Mouse (Mus musculus) midbrain, postnatal 0 days (tissue): ENCODE measurements around the gene Leng8. TPM values are rescaled to one million over a fixed set of nuclear protein-coding genes. Genes with fewer than 3 reads are reported as not detected.

ENCODE experiments used
- ATAC-seq: fragments of 200-750 bp; cut with Nextera tagmentation; 2 replicates; pipeline ENCODE4 v1.8.0; 2017; ENCODE audit warnings: moderate number of reproducible peaks, mild to moderate bottlenecking, moderate TSS enrichment, moderate library complexity; ENCODE audit not compliant: low FRiP score
- DNase-seq: peaks from one replicate; pipeline ENCODE4 v3.0.0-alpha.2; 2015; ENCODE audit warnings: low spot score
- H3K27ac ChIP-seq: fragments of 300-500 bp; sonication (generic); 2 replicates; pipeline ENCODE4 v1.5.1; 2014; ENCODE audit warnings: low read depth, mild to moderate bottlenecking, low read length, mixed read lengths
- H3K27me3 ChIP-seq: fragments of 300-500 bp; sonication (generic); 2 replicates; pipeline ENCODE4 v1.6.1; 2014; ENCODE audit warnings: low read length, control low read depth, mixed read lengths; ENCODE audit not compliant: insufficient read depth
- H3K36me3 ChIP-seq: fragments of 300-500 bp; sonication (generic); 2 replicates; pipeline ENCODE4 v1.6.1; 2014; ENCODE audit warnings: low read length, control low read depth, mixed read lengths; ENCODE audit not compliant: insufficient read depth
- H3K4me1 ChIP-seq: fragments of 300-500 bp; sonication (generic); 2 replicates; pipeline ENCODE4 v1.6.1; 2014; ENCODE audit warnings: mild to moderate bottlenecking, control low read depth, antibody characterized with exemption, low read length, mixed read lengths; ENCODE audit not compliant: insufficient read depth
- H3K4me2 ChIP-seq: fragments of 300-500 bp; sonication (generic); 2 replicates; pipeline ENCODE4 v1.6.1; 2014; ENCODE audit warnings: low read depth, mild to moderate bottlenecking, low read length, mixed read lengths; ENCODE audit not compliant: poor library complexity, severe bottlenecking
- H3K4me3 ChIP-seq: fragments of 300-500 bp; sonication (generic); 2 replicates; pipeline ENCODE4 v1.5.1; 2014; ENCODE audit warnings: low read depth, mild to moderate bottlenecking, low read length, moderate library complexity
- H3K9ac ChIP-seq: fragments of 300-500 bp; sonication (generic); replicated peaks from 2 replicates; pipeline ENCODE4 v1.6.1; 2014; ENCODE audit warnings: mild to moderate bottlenecking, low read length, moderate library complexity, mixed read lengths; ENCODE audit not compliant: poor library complexity, severe bottlenecking
- H3K9me3 ChIP-seq: fragments of 300-500 bp; sonication (generic); 2 replicates; pipeline ENCODE4 v1.6.1; 2016; ENCODE audit warnings: low read length, control low read depth
- CTCF ChIP-seq: IDR thresholded peaks from 2 replicates; pipeline ENCODE4 v1.5.1; 2016; ENCODE audit warnings: antibody characterized with exemption, mild to moderate bottlenecking
- WGBS: fragments of 180-500 bp; shearing (Covaris S2); extraction: QIAGEN DNeasy Blood & Tissue Kit; methylation state at CpG from one replicate; pipeline ENCODE4 v1.1.7; 2014; 5-methylcytosine and 5-hydroxymethylcytosine counted together
- polyA plus RNA-seq: library from polyadenylated mRNA; unstranded; fragments of >200 nt; fragmentation: Nextera tagmentation; extraction: Ambion mirVana; gene quantifications from 2 replicates; pipeline ENCODE4 v1.2.1, GENCODE M21; 2015
- total RNA-seq: library from RNA; depleted of rRNA; stranded (reverse); fragments of >200 nt; gene quantifications from 2 replicates; pipeline ENCODE4 v1.2.3, GENCODE M21; 2014; rRNA removed

Leng8 gene
- total RNA-seq (176 and 253 TPM in 2 replicates), polyA plus RNA-seq (52.7 and 64.1 TPM in 2 replicates)

DNA sequence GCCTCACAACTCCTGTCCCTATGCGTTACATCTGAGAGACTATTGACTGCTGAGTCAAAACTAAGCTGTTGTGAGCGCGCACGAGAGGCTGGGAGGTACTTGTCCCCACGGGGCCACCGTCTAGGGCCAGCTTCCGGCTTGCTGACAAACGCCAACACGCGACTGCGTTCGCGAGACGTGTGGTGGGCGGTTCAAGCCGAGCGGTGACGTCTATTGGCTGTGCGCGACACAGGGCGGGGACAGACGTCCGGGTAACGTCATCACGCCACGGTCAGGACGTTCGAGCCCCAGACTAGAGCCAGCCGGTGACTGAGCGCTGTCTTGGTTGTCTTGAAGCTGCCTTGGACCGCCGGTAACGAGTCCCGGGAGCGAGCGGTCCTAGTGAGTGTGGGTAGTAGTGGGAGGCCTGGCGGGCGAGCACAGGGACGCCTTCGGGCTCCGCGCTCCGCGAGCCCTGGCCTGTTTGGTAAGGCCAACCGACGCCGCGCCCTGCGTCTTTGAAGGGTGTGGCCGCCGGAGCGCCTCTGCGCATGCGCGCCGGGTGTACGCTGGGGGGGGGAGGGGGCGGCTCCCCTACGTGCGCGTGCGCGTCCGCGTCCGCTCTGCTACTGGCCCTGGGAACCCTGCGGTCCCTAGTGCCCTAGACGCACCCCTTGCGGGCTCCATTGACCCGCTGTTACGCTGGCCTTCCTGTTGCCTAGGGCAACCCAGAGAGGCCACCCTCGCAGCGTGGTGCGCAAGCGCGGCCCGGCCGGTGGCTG is at the start of gene Leng8:
Gene Leng8, plus strand, starts transcription at position 269 of the 761 bp plus-strand sequence.
- ATAC-seq (peak; percentile 99), DNase-seq (peak; percentile 99)
- H3K9me3 ChIP-seq = no peaks in the 10 kb centered on the region
- H3K4me2 ChIP-seq = peak within 1 kb of the TSS; percentile 89
- H3K4me1 ChIP-seq = peaks cover 6% of the 10 kb centered on the region; the same call in 1 of the 2 replicates
- H3K27ac ChIP-seq = peak within 1 kb of the TSS; percentile 98
- under 1% methylated on average over 57 of the region's 78 CpGs for WGBS
- H3K9ac ChIP-seq = peak within 1 kb of the TSS; percentile 83
- H3K27me3 ChIP-seq = no peaks in the 10 kb centered on the region
- peaks cover 45% of the 10 kb centered on the region for H3K36me3 ChIP-seq
- TF ChIP-seq CTCF = no peak; the same call in 1 of the 2 replicates
- H3K4me3 ChIP-seq = peak within 1 kb of the TSS; percentile 79

- no peaks in the 10 kb centered on the region for H3K27me3 ChIP-seq
- H3K4me2 ChIP-seq = no peak overlapping the region
- no peak overlapping the region for H3K9ac ChIP-seq
- H3K4me3 ChIP-seq = no peak overlapping the region
- no peaks in the 10 kb centered on the region for H3K36me3 ChIP-seq
- TF ChIP-seq CTCF = no peak
- no peaks in the 10 kb centered on the region for H3K4me1 ChIP-seq
- DNase-seq = no peak
- no peaks in the 10 kb centered on the region for H3K9me3 ChIP-seq
- no peak overlapping the region for H3K27ac ChIP-seq
- no peak for ATAC-seq
- WGBS = 86% methylated on average over 4 of the region's 4 CpGs
Measured at GRCm38 (mm10) chr7:4087238-4087895, 49.5 kb upstream of the Leng8 start.

GRCm38 (mm10) chr7:4087896-4088480 is 48.9 kb upstream of the Leng8 start:
- H3K4me3 ChIP-seq = no peak overlapping the region
- no peak overlapping the region for H3K9ac ChIP-seq
- no peaks in the 10 kb centered on the region for H3K4me1 ChIP-seq
- no peaks in the 10 kb centered on the region for H3K27me3 ChIP-seq
- no peak for TF ChIP-seq CTCF
- H3K36me3 ChIP-seq = no peaks in the 10 kb centered on the region
- ATAC-seq (no peak), DNase-seq (no peak)
- H3K27ac ChIP-seq = no peak overlapping the region
- WGBS = 82% methylated on average over 6 of the region's 6 CpGs
- H3K9me3 ChIP-seq = no peaks in the 10 kb centered on the region
- no peak overlapping the region for H3K4me2 ChIP-seq

GRCm38 (mm10) chr7:4088679-4089078 is 48.2 kb upstream of the Leng8 start:
- DNase-seq = no peak
- no peaks in the 10 kb centered on the region for H3K4me1 ChIP-seq
- WGBS = 77% methylated on average over 2 of the region's 2 CpGs
- H3K4me2 ChIP-seq = no peak overlapping the region
- TF ChIP-seq CTCF = no peak
- no peaks in the 10 kb centered on the region for H3K9me3 ChIP-seq
- no peak overlapping the region for H3K4me3 ChIP-seq
- H3K36me3 ChIP-seq = no peaks in the 10 kb centered on the region
- H3K9ac ChIP-seq = no peak overlapping the region
- ATAC-seq = no peak
- H3K27ac ChIP-seq = no peak overlapping the region
- no peaks in the 10 kb centered on the region for H3K27me3 ChIP-seq

- no peak overlapping the region for H3K4me3 ChIP-seq
- no peaks in the 10 kb centered on the region for H3K36me3 ChIP-seq
- WGBS = 39% methylated on average over 8 of the region's 8 CpGs
- H3K27ac ChIP-seq = no peak overlapping the region
- ATAC-seq = no peak
- no peak overlapping the region for H3K9ac ChIP-seq
- DNase-seq = peak; percentile 15
- no peaks in the 10 kb centered on the region for H3K27me3 ChIP-seq
- H3K4me1 ChIP-seq = no peaks in the 10 kb centered on the region
- H3K4me2 ChIP-seq = no peak overlapping the region
- H3K9me3 ChIP-seq = no peaks in the 10 kb centered on the region
- no peak for TF ChIP-seq CTCF
Measured at GRCm38 (mm10) chr7:4091170-4091569, 45.7 kb upstream of the Leng8 start.

DNA sequence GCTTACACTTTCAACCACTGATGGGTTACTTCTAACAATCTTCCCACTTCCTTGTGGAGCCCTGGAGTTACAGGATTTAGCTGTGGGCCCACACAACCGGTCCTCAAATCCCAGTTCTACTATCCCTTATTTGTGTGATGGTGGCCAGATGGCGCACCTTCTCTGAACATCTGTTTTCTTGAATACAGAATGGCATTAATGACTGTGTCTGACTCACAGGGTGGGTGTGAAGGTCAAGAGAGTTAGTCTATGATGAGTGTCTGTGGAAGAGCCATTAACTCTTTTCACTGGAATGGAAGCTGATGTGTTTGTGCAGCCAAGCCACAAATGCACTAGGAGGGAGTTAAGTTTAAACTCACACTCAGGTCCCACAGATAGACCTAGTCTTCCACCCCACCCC is 38.5 kb upstream of the Leng8 start:
- WGBS = 75% methylated on average over 2 of the region's 2 CpGs
- no peak for DNase-seq
- H3K4me2 ChIP-seq = no peak overlapping the region
- no peak for TF ChIP-seq CTCF
- H3K36me3 ChIP-seq = no peaks in the 10 kb centered on the region
- no peak overlapping the region for H3K4me3 ChIP-seq
- no peak overlapping the region for H3K9ac ChIP-seq
- ATAC-seq = no peak
- no peaks in the 10 kb centered on the region for H3K4me1 ChIP-seq
- H3K9me3 ChIP-seq = no peaks in the 10 kb centered on the region
- H3K27me3 ChIP-seq = no peaks in the 10 kb centered on the region
- no peak overlapping the region for H3K27ac ChIP-seq
